Mouse (Mus musculus): ENCODE results near the gene Aadacl4. TPM values are rescaled to one million over a fixed set of nuclear protein-coding genes. Genes with fewer than 3 reads are reported as not detected.
"Not testable (repeated sequence)": the region's sequence is repeated elsewhere in the genome, so short reads cannot be mapped to it uniquely, and the experiment has no call there.

Gene Aadacl4
- not detected for total RNA-seq (2022)

GRCm38 (mm10) chr4:144613407-144613806 lies at the start of gene Aadacl4:
Aadacl4 (plus strand) TSS chr4:144613707.
- DNase-seq (ENCODE audit: low spot score): no peak

GRCm38 (mm10) chr4:144565034-144565433 lies 48.5 kb upstream of the Aadacl4 start, which contains the start of gene Gm13124:
Gm13124 (minus strand) TSS chr4:144565134.
- DNase-seq (ENCODE audit: low spot score): no peak

- no peak for DNase-seq (ENCODE audit: low spot score)
These were observed 45.8 kb upstream of the Aadacl4 start for GRCm38 (mm10) chr4:144567752-144568151.

GRCm38 (mm10) chr4:144586207-144586606 lies 27.3 kb upstream of the Aadacl4 start:
- DNase-seq (ENCODE audit: low spot score): not testable (repeated sequence)

GRCm38 (mm10) chr4:144592790-144593189 lies 20.7 kb upstream of the Aadacl4 start:
- no peak for DNase-seq (ENCODE audit: low spot score)

GRCm38 (mm10) chr4:144614586-144614985 lies 1.1 kb downstream of the Aadacl4 start:
- DNase-seq (ENCODE audit: low spot score): no peak

- no peak for DNase-seq (ENCODE audit: low spot score)
These were observed 24.8 kb downstream of the Aadacl4 start for GRCm38 (mm10) chr4:144638263-144638662.

Other genes starting within 250 kb of the Aadacl4 start
- gene Pramef20, start 235.8 kb upstream of the Aadacl4 start, total RNA-seq (2022): not detected
- gene Pramef12, start 205.2 kb upstream of the Aadacl4 start, total RNA-seq (2022): not detected
- gene 1700012P22Rik, start 174.9 kb upstream of the Aadacl4 start, total RNA-seq (2022): not detected
- gene Gm9944, start 160.4 kb upstream of the Aadacl4 start, total RNA-seq (2022): not detected
- gene Aadacl3, start 150.0 kb upstream of the Aadacl4 start, total RNA-seq (2022): not detected
- not detected for gene 9430007A20Rik, start 93.9 kb upstream of the Aadacl4 start, total RNA-seq (2022)
- gene Gm13124, start 48.6 kb upstream of the Aadacl4 start, total RNA-seq (2022): not detected
- gene Gm436, start 72.7 kb downstream of the Aadacl4 start, total RNA-seq (2022): not detected
- gene Gm13178, start 107.7 kb downstream of the Aadacl4 start, total RNA-seq (2022): not detected
- not detected for gene Gm438, start 172.9 kb downstream of the Aadacl4 start, total RNA-seq (2022)

Data from heart, adult 8-10 months (tissue).